Mouse (Mus musculus) testis, adult 2 months (tissue): ENCODE results near the gene Uevld. TPM values are rescaled to one million over a fixed set of nuclear protein-coding genes. Genes with fewer than 3 reads are reported as not detected.

ENCODE experiments used
- H3K27ac ChIP-seq: fragments of 200-500 bp; 2 replicates; pipeline ENCODE4 v1.5.1; 2012; ENCODE audit warnings: low read depth, low read length; ENCODE audit not compliant: control insufficient read depth, insufficient read depth
- H3K27me3 ChIP-seq: fragments of 200-500 bp; 2 replicates; pipeline ENCODE4 v1.6.1; 2012; ENCODE audit warnings: mild to moderate bottlenecking, low read length, moderate library complexity; ENCODE audit not compliant: control insufficient read depth, insufficient read depth
- H3K36me3 ChIP-seq: fragments of 200-500 bp; 2 replicates; pipeline ENCODE4 v1.6.1; 2012; ENCODE audit warnings: mild to moderate bottlenecking, low read length; ENCODE audit not compliant: control insufficient read depth, insufficient read depth
- H3K4me1 ChIP-seq: fragments of 200-500 bp; 2 replicates; pipeline ENCODE4 v1.6.1; 2012; ENCODE audit warnings: low read length; ENCODE audit not compliant: control insufficient read depth, insufficient read depth
- H3K4me3 ChIP-seq: fragments of 200-500 bp; 2 replicates; pipeline ENCODE4 v1.5.1; 2012; ENCODE audit warnings: low read depth, mild to moderate bottlenecking, low read length, moderate library complexity, mixed read lengths; ENCODE audit not compliant: control insufficient read depth
- CTCF ChIP-seq: fragments of 200-500 bp; IDR thresholded peaks from 2 replicates; pipeline ENCODE4 v1.5.1; 2012; ENCODE audit warnings: low read depth, mild to moderate bottlenecking, inconsistent platforms, low read length, moderate library complexity; ENCODE audit not compliant: control insufficient read depth, insufficient read depth, insufficient replicate concordance
- POLR2A ChIP-seq: fragments of 200-500 bp; IDR thresholded peaks from 2 replicates; pipeline ENCODE4 v1.6.1; 2012; ENCODE audit warnings: low read depth, mild to moderate bottlenecking, inconsistent platforms, low read length, moderate library complexity; ENCODE audit not compliant: control insufficient read depth
- polyA plus RNA-seq: library from polyadenylated mRNA; depleted of rRNA; stranded (reverse); fragments of >200 nt; gene quantifications from 2 replicates; pipeline ENCODE4 v1.2.3, GENCODE M21; 2012

The Uevld gene
- polyA plus RNA-seq, 1 experiment, result 2.9 TPM

GRCm38 (mm10) chr7:46987073-46987472 is 28.7 kb upstream of the Uevld start:
- no peaks in the 10 kb centered on the region for H3K36me3 ChIP-seq
- no peaks in the 10 kb centered on the region for H3K27me3 ChIP-seq
- H3K4me3 ChIP-seq, result peak overlapping the region; percentile 87
- H3K27ac ChIP-seq, result peak overlapping the region; percentile 92
- TF ChIP-seq CTCF, result no peak
- no peak for TF ChIP-seq POLR2A
- H3K4me1 ChIP-seq, result no peaks in the 10 kb centered on the region

- Histone ChIP-seq H3K4me1 (no peaks in the 10 kb centered on the region), H3K27me3 (no peaks in the 10 kb centered on the region), H3K27ac (peak overlapping the region; percentile 92), H3K36me3 (no peaks in the 10 kb centered on the region), H3K4me3 (peak overlapping the region; percentile 87)
- TF ChIP-seq POLR2A, result peak; percentile 45; the same call in 1 of the 2 replicates
- TF ChIP-seq CTCF, result no peak
Measured at GRCm38 (mm10) chr7:46986646-46987045, 28.3 kb upstream of the Uevld start.

- Histone ChIP-seq H3K27ac (peak overlapping the region; percentile 68), H3K4me3 (peak overlapping the region; percentile 87), H3K4me1 (no peaks in the 10 kb centered on the region), H3K36me3 (no peaks in the 10 kb centered on the region), H3K27me3 (no peaks in the 10 kb centered on the region)
- TF ChIP-seq POLR2A (no peak), CTCF (no peak)
Measured at GRCm38 (mm10) chr7:46985718-46986505, 27.6 kb upstream of the Uevld start.

GRCm38 (mm10) chr7:46983280-46983679 is 25.0 kb upstream of the Uevld start, which contains the start of gene Gm9999:
Gene Gm9999, plus strand, starts transcription at chr7:46983580.
- peak within 1 kb of the TSS; percentile 61 for H3K27ac ChIP-seq
- H3K36me3 ChIP-seq, result no peaks in the 10 kb centered on the region
- TF ChIP-seq CTCF, result no peak
- TF ChIP-seq POLR2A, result no peak
- no peaks in the 10 kb centered on the region for H3K4me1 ChIP-seq
- peak within 1 kb of the TSS; percentile 89 for H3K4me3 ChIP-seq
- no peaks in the 10 kb centered on the region for H3K27me3 ChIP-seq

- no peak overlapping the region for H3K27ac ChIP-seq
Measured at GRCm38 (mm10) chr7:46975456-46975855, 17.1 kb upstream of the Uevld start.

GRCm38 (mm10) chr7:46974648-46975047 is 16.3 kb upstream of the Uevld start:
- H3K36me3 ChIP-seq, result no peaks in the 10 kb centered on the region
- H3K27ac ChIP-seq, result no peak overlapping the region
- H3K4me3 ChIP-seq, result no peak overlapping the region
- H3K4me1 ChIP-seq, result peaks cover 7% of the 10 kb centered on the region
- TF ChIP-seq CTCF (no peak), POLR2A (no peak)
- no peaks in the 10 kb centered on the region for H3K27me3 ChIP-seq

More at GRCm38 (mm10) chr7:46975456-46975855, 17.1 kb upstream of the Uevld start:
- no peaks in the 10 kb centered on the region for H3K27me3 ChIP-seq
- no peak for TF ChIP-seq POLR2A
- TF ChIP-seq CTCF, result no peak
- H3K4me3 ChIP-seq, result peak overlapping the region; percentile 52
- H3K36me3 ChIP-seq, result no peaks in the 10 kb centered on the region
- H3K4me1 ChIP-seq, result peaks cover 7% of the 10 kb centered on the region

- TF ChIP-seq CTCF, result no peak
- no peak for TF ChIP-seq POLR2A
- Histone ChIP-seq H3K4me3 (no peak overlapping the region), H3K27ac (no peak overlapping the region), H3K4me1 (no peaks in the 10 kb centered on the region), H3K36me3 (no peaks in the 10 kb centered on the region), H3K27me3 (no peaks in the 10 kb centered on the region)
Measured at GRCm38 (mm10) chr7:46969898-46970297, 11.6 kb upstream of the Uevld start.

GRCm38 (mm10) chr7:46964070-46964469 is 5.7 kb upstream of the Uevld start:
- no peaks in the 10 kb centered on the region; the same call in 1 of the 2 replicates for H3K4me1 ChIP-seq
- no peak overlapping the region for H3K27ac ChIP-seq
- no peaks in the 10 kb centered on the region for H3K36me3 ChIP-seq
- no peaks in the 10 kb centered on the region for H3K27me3 ChIP-seq
- H3K4me3 ChIP-seq, result no peak overlapping the region
- no peak for TF ChIP-seq CTCF
- TF ChIP-seq POLR2A, result no peak
